Mouse (Mus musculus) C2C12 (cell line): Measurements from ENCODE around the gene Gm21119.
"Not testable (repeated sequence)": the region's sequence is repeated elsewhere in the genome, so short reads cannot be mapped to it uniquely, and the experiment has no call there.

Source experiments
- CEBPB ChIP-seq: IDR thresholded peaks from one replicate; pipeline ENCODE4 v1.6.1; 2011; ENCODE audit warnings: low read depth, mild to moderate bottlenecking, control low read depth, moderate library complexity
- CTCF ChIP-seq: IDR thresholded peaks from one replicate; pipeline ENCODE4 v1.5.1; 2011; ENCODE audit not compliant: control insufficient read depth, insufficient read depth, insufficient read length
- FOSL1 ChIP-seq: IDR thresholded peaks from one replicate; pipeline ENCODE4 v1.8.0; 2011; ENCODE audit warnings: mild to moderate bottlenecking, low read length; ENCODE audit not compliant: poor library complexity, insufficient read depth, severe bottlenecking
- MAX ChIP-seq: IDR thresholded peaks from one replicate; pipeline ENCODE4 v1.6.1; 2011; ENCODE audit warnings: mild to moderate bottlenecking, control low read depth
- MYOD1 ChIP-seq: IDR thresholded peaks from one replicate; pipeline ENCODE4 v1.6.1; 2011; ENCODE audit warnings: low read depth; ENCODE audit not compliant: control insufficient read depth, insufficient read length
- MYOG ChIP-seq: IDR thresholded peaks from one replicate; pipeline ENCODE4 v1.6.1; 2011; ENCODE audit not compliant: control insufficient read depth, insufficient read length; ENCODE audit errors: extremely low read depth
- USF1 ChIP-seq: IDR thresholded peaks from one replicate; pipeline ENCODE4 v1.6.1; 2011; ENCODE audit warnings: low read depth, mild to moderate bottlenecking, control low read depth, moderate library complexity

DNA sequence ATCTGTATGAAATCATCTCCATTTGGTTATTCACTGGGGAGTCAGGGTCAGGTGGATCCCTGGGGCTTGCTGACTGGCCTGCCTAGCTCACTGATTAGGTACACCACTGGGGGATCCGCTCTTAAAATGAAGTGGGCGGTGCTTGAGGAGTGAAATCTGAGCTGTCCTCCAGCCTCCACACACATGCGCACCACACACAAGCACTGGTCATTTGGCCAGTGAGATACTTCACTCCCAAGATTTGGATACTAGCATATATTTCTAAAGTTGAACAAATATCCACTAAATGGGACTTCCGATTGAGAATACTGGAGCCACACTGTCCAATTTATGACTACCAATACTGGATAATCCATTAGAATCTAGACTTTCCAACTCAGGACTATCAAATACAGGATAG, 20.9 kb upstream of the Gm21119 start:
- TF ChIP-seq CTCF, USF1, CEBPB, MAX, FOSL1, MYOD1, MYOG: not testable (repeated sequence)
